Comparison of ENCODE assay signal across 22 mouse cellular contexts in genomic region chr13:93711226-93711625, GRCm38 (mm10). TPM values are rescaled to one million over a fixed set of nuclear protein-coding genes. Genes with fewer than 3 reads are reported as not detected.
DNase-seq lines count a peak whose midpoint lies in the region; ATAC-seq and TF ChIP-seq lines count a peak whose summit lies in the region.
"Had no signal": no experiment of that assay in that cellular context is flagged by ENCODE, and none has a peak within 500 bp of the region (broad histone marks: within the 10 kb centered on the region; RNA-seq: fewer than 3 reads in every experiment).

No protein-coding gene starts in this region.

- no peaks in the 10 kb centered on the region for H3K27me3 ChIP-seq in kidney, adult 2 months (replicated peaks; ENCODE audit: control insufficient read depth, insufficient read depth, low read length)
- no peaks in the 10 kb centered on the region for H3K27me3 ChIP-seq in kidney, embryonic 16.5 days (ENCODE audit: insufficient read depth, low read length)
- H3K27me3 ChIP-seq in liver, embryonic 15.5 days: no peaks in the 10 kb centered on the region
- H3K27me3 ChIP-seq: heart, embryonic 15.5 days; hindbrain, embryonic 13.5 days had no signal

- H3K4me1 ChIP-seq in kidney, adult 2 months (ENCODE audit: control insufficient read depth, insufficient read depth, low read length): no peaks in the 10 kb centered on the region
- H3K4me1 ChIP-seq in kidney, embryonic 16.5 days (ENCODE audit: insufficient read depth, low read length): no peaks in the 10 kb centered on the region
- no peaks in the 10 kb centered on the region; the same call in 1 of the 2 replicates for H3K4me1 ChIP-seq in liver, embryonic 15.5 days (replicated peaks)
- H3K4me1 ChIP-seq: embryonic facial prominence, embryonic 10.5 days; heart, embryonic 15.5 days; hindbrain, embryonic 13.5 days had no signal

- ATAC-seq in kidney, embryonic 16.5 days (ENCODE audit: low FRiP score, low TSS enrichment): no peak
- peak; percentile 37 for ATAC-seq in liver, embryonic 15.5 days (ENCODE audit: insufficient read depth)
- ATAC-seq: forebrain, embryonic 14.5 days had no signal

- no peak overlapping the region for H3K27ac ChIP-seq in kidney, adult 2 months (ENCODE audit: insufficient read depth, low read depth, low read length)
- no peak overlapping the region for H3K27ac ChIP-seq in kidney, embryonic 16.5 days (ENCODE audit: low read length)
- H3K27ac ChIP-seq in liver, embryonic 15.5 days (replicated peaks): 0 out of 2 replicates have a peak overlapping the region, but pooled peaks have one; percentile 34
- H3K27ac ChIP-seq: embryonic facial prominence, embryonic 10.5 days; gastrocnemius, adult 2 months; heart, embryonic 15.5 days; hindbrain, embryonic 13.5 days had no signal

- 68% methylated on average over 4 of the region's 4 CpGs for WGBS in kidney, adult 2 months
- WGBS in kidney, embryonic 16.5 days: 90% methylated on average over 4 of the region's 4 CpGs
- WGBS in liver, embryonic 15.5 days (ENCODE audit: insufficient replicate concordance): 60% methylated on average over 4 of the region's 4 CpGs

- TF ChIP-seq POLR2A in kidney, adult 2 months (IDR thresholded peaks at IDR 0.05; ENCODE audit: low read depth, low read length): no peak

- no peak overlapping the region for H3K4me3 ChIP-seq in kidney, adult 2 months (ENCODE audit: insufficient read depth, low read depth, low read length)
- no peak overlapping the region for H3K4me3 ChIP-seq in kidney, embryonic 16.5 days (ENCODE audit: low read length)
- no peak overlapping the region for H3K4me3 ChIP-seq in liver, embryonic 15.5 days (replicated peaks)
- H3K4me3 ChIP-seq: embryonic facial prominence, embryonic 10.5 days; gastrocnemius, adult 2 months; heart, embryonic 15.5 days; hindbrain, embryonic 13.5 days had no signal

- no peak for TF ChIP-seq CTCF in kidney, adult 2 months (conservative IDR thresholded peaks at IDR 0.05; ENCODE audit: insufficient read depth, insufficient read length, low read depth, low read length)

- H3K9me3 ChIP-seq in kidney, embryonic 16.5 days (ENCODE audit: low read length): no peaks in the 10 kb centered on the region
- no peaks in the 10 kb centered on the region for H3K9me3 ChIP-seq in liver, embryonic 15.5 days (replicated peaks)
- H3K9me3 ChIP-seq: embryonic facial prominence, embryonic 10.5 days; heart, embryonic 15.5 days; hindbrain, embryonic 13.5 days had no signal

- no peak overlapping the region for H3K9ac ChIP-seq in kidney, embryonic 16.5 days (replicated peaks; ENCODE audit: low read length)
- H3K9ac ChIP-seq in liver, embryonic 15.5 days: no peak overlapping the region
- H3K9ac ChIP-seq: heart, embryonic 15.5 days; hindbrain, embryonic 13.5 days had no signal

- no peak overlapping the region for H3K4me2 ChIP-seq in kidney, embryonic 16.5 days (replicated peaks; ENCODE audit: low read depth, low read length)
- H3K4me2 ChIP-seq in liver, embryonic 15.5 days: no peak overlapping the region
- H3K4me2 ChIP-seq: heart, embryonic 11.5 days; heart, embryonic 15.5 days; hindbrain, embryonic 13.5 days had no signal

- H3K36me3 ChIP-seq in kidney, adult 2 months (ENCODE audit: control insufficient read depth, insufficient read depth, low read length): no peaks in the 10 kb centered on the region
- no peaks in the 10 kb centered on the region for H3K36me3 ChIP-seq in kidney, embryonic 16.5 days (ENCODE audit: insufficient read depth, low read length)
- no peaks in the 10 kb centered on the region for H3K36me3 ChIP-seq in liver, embryonic 15.5 days (replicated peaks)
- H3K36me3 ChIP-seq: embryonic facial prominence, embryonic 10.5 days; heart, embryonic 15.5 days; hindbrain, embryonic 13.5 days had no signal

- DNase-seq in kidney, adult 2 months: peak; percentile 73
- peak; percentile 19 for DNase-seq in kidney, postnatal 10 days
- peak; percentile 38 for DNase-seq in kidney, postnatal 14 days
- no peak for DNase-seq in c-Kit-positive CD71-positive TER-119-positive erythroid progenitor cells, embryonic 14.5 days (ENCODE audit: low spot score)
- no peak for DNase-seq in layer of hippocampus, postnatal 14 days (ENCODE audit: low spot score in 2 of 2)
- DNase-seq: adrenal gland, adult 2 months; adrenal gland, postnatal 25 days; cerebellum, adult 2 months; cerebellum, postnatal 10 days; gastrocnemius, adult 2 months; gastrocnemius, postnatal 25 days; heart, postnatal 14 days had no signal

RNA-seq across cellular contexts. Expression of gene Dmgdh, which starts 37.0 kb away (rescaled TPM):
- 39.6 and 41.0 TPM in 2 replicates for polyA plus RNA-seq in kidney, adult 2 months (2012; rRNA removed)
- 2.6 TPM in 2 replicates for polyA plus RNA-seq in kidney, embryonic 16.5 days (2015; fragmentation: Nextera tagmentation; extraction: Ambion mirVana)
- polyA plus RNA-seq in liver, embryonic 15.5 days (2015; fragmentation: Nextera tagmentation; extraction: Ambion mirVana): 17.2 and 19.8 TPM in 2 replicates
- total RNA-seq in layer of hippocampus, postnatal 14 days (2021): under 1 TPM; 0.24 to 0.48 TPM
- total RNA-seq: adrenal gland, postnatal 25 days; gastrocnemius, adult 2 months; gastrocnemius, postnatal 25 days; granulocyte monocyte progenitor cell, adult 5-6 weeks; heart, postnatal 14 days; hematopoietic stem cell, adult 5-6 weeks had no signal

RNA-seq across cellular contexts. Expression of gene Bhmt2, which starts 37.1 kb away (rescaled TPM):
- 48.9 and 54.5 TPM in 2 replicates for polyA plus RNA-seq in kidney, adult 2 months (2012; rRNA removed)
- polyA plus RNA-seq in kidney, embryonic 16.5 days (2015; fragmentation: Nextera tagmentation; extraction: Ambion mirVana): 9.5 and 10.8 TPM in 2 replicates
- 35.7 and 40.9 TPM in 2 replicates for polyA plus RNA-seq in liver, embryonic 15.5 days (2015; fragmentation: Nextera tagmentation; extraction: Ambion mirVana)
- under 1 TPM; 0.41 TPM for total RNA-seq in layer of hippocampus, postnatal 14 days (2021)
- total RNA-seq: adrenal gland, postnatal 25 days; gastrocnemius, adult 2 months; gastrocnemius, postnatal 25 days; granulocyte monocyte progenitor cell, adult 5-6 weeks; heart, postnatal 14 days; hematopoietic stem cell, adult 5-6 weeks had no signal
- polyA plus RNA-seq: adrenal gland, adult 2 months; embryonic facial prominence, embryonic 14.5 days; forebrain, embryonic 14.5 days; heart, embryonic 15.5 days had no signal

Comparison
In these comparisons a context has a peak if more than half of its experiments do, and no peak if none do; other contexts are left out.
1. DNase-seq: peak in kidney, adult 2 months (single experiment), kidney, postnatal 10 days (single experiment) and kidney, postnatal 14 days (single experiment); none in c-Kit-positive CD71-positive TER-119-positive erythroid progenitor cells, embryonic 14.5 days (single experiment) and layer of hippocampus, postnatal 14 days (0 of 2).